Mouse (Mus musculus): ENCODE data around the gene Gm11361. TPM values are rescaled to one million over a fixed set of nuclear protein-coding genes. Genes with fewer than 3 reads are reported as not detected.

Gene Gm11361
- polyA plus RNA-seq (2014; fragmentation: Illumina TruSeq; extraction: RNeasy Lipid Tissue Mini Kit (QIAGEN cat#74804); ENCODE audit: low read depth, low replicate concordance): not detected

DNA sequence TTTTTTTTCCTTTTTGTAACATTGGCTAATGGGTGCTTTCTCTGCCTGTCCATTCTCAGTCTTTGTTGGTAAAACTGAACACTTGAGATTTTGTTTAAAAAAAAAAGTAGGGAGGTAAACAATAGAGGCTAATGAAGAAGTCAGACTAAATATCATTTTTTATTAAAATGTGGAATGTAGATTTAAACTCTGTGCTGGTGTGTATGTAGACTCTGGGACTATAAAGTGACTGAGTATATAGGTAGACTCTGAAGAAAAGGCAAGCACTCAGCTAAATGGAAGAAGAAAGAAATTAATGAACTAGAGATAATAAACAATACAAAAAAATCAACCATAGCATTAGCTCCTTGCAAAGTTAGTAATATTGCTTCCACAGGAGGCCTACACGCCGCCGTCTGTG is at the start of gene Gm11361:
Gm11361 (plus strand) TSS at position 301 of the 400 bp plus-strand sequence.

Other genes starting within 250 kb of the Gm11361 start
- gene Prl4a1, start 241.3 kb upstream of the Gm11361 start, polyA plus RNA-seq (2014; fragmentation: Illumina TruSeq; extraction: RNeasy Lipid Tissue Mini Kit (QIAGEN cat#74804); ENCODE audit: low read depth, low replicate concordance): not detected
- not detected for gene Prl5a1, start 115.0 kb upstream of the Gm11361 start, polyA plus RNA-seq (2014; fragmentation: Illumina TruSeq; extraction: RNeasy Lipid Tissue Mini Kit (QIAGEN cat#74804); ENCODE audit: low read depth, low replicate concordance)